Mouse (Mus musculus): ENCODE data around the gene Dst. TPM values are rescaled to one million over a fixed set of nuclear protein-coding genes. Genes with fewer than 3 reads are reported as not detected.
A peak's percentile ranks its signal among the peaks of the same experiment; 100 is the strongest.

Dst gene
- polyA plus RNA-seq, 1 experiment from 2014 or later = 15.0 TPM

- no peaks in the 10 kb centered on the region for H3K9me3 ChIP-seq
- H3K4me1 ChIP-seq = peaks cover 25% of the 10 kb centered on the region
- H3K4me3 ChIP-seq = no peak overlapping the region
- 89% methylated on average over 5 of the region's 5 CpGs for WGBS
- no peaks in the 10 kb centered on the region for H3K27me3 ChIP-seq (ENCODE audit: insufficient read depth, poor library complexity, severe bottlenecking)
- H3K27ac ChIP-seq = no peak overlapping the region
- no peak for DNase-seq (ENCODE audit: low spot score)
- no peaks in the 10 kb centered on the region for H3K36me3 ChIP-seq
Measured at GRCm38 (mm10) chr1:33996105-33996887, 88.3 kb downstream of the Dst start.

- Histone ChIP-seq H3K27ac (no peak overlapping the region), H3K27me3 (ENCODE audit: insufficient read depth, poor library complexity, severe bottlenecking) (no peaks in the 10 kb centered on the region), H3K9me3 (no peaks in the 10 kb centered on the region), H3K4me3 (no peak overlapping the region), H3K4me1 (peaks cover 26% of the 10 kb centered on the region), H3K36me3 (no peaks in the 10 kb centered on the region)
- no peak for DNase-seq (ENCODE audit: low spot score)
- WGBS = 91% methylated on average over 4 of the region's 4 CpGs
Measured at GRCm38 (mm10) chr1:34002321-34002720, 94.3 kb downstream of the Dst start.

- Histone ChIP-seq H3K36me3 (no peaks in the 10 kb centered on the region), H3K9me3 (no peaks in the 10 kb centered on the region), H3K4me1 (peaks cover 30% of the 10 kb centered on the region), H3K4me3 (no peak overlapping the region), H3K27me3 (ENCODE audit: insufficient read depth, poor library complexity, severe bottlenecking) (no peaks in the 10 kb centered on the region), H3K27ac (no peak overlapping the region)
- WGBS = 28% methylated on average over 9 of the region's 9 CpGs
- DNase-seq (ENCODE audit: low spot score) = no peak
Measured at GRCm38 (mm10) chr1:34002970-34003369, 94.9 kb downstream of the Dst start.

GRCm38 (mm10) chr1:34005238-34005725, 97.3 kb downstream of the Dst start:
- DNase-seq (ENCODE audit: low spot score) = no peak
- 8% methylated on average over 10 of the region's 10 CpGs for WGBS
- no peaks in the 10 kb centered on the region for H3K36me3 ChIP-seq
- H3K27ac ChIP-seq = peak overlapping the region; percentile 72
- H3K9me3 ChIP-seq = no peaks in the 10 kb centered on the region
- peaks cover 30% of the 10 kb centered on the region for H3K4me1 ChIP-seq
- peak overlapping the region; percentile 66 for H3K4me3 ChIP-seq
- H3K27me3 ChIP-seq (ENCODE audit: insufficient read depth, poor library complexity, severe bottlenecking) = no peaks in the 10 kb centered on the region

- 1% methylated on average over 29 of the region's 29 CpGs for WGBS
- peak overlapping the region; percentile 77 for H3K27ac ChIP-seq
- peaks cover 35% of the 10 kb centered on the region for H3K4me1 ChIP-seq
Measured at GRCm38 (mm10) chr1:34005726-34006638, 98.0 kb downstream of the Dst start.

GRCm38 (mm10) chr1:34006828-34007361, 98.9 kb downstream of the Dst start:
- whole genome bisulfite sequencing = 41% methylated on average over 5 of the region's 5 CpGs
- no peaks in the 10 kb centered on the region for H3K9me3 ChIP-seq
- no peak overlapping the region for H3K27ac ChIP-seq
- H3K4me1 ChIP-seq = peaks cover 43% of the 10 kb centered on the region
- peak overlapping the region; percentile 66; the same call in 1 of the 2 replicates for H3K4me3 ChIP-seq
- no peaks in the 10 kb centered on the region for H3K27me3 ChIP-seq (ENCODE audit: insufficient read depth, poor library complexity, severe bottlenecking)
- no peaks in the 10 kb centered on the region for H3K36me3 ChIP-seq
- no peak for DNase-seq (ENCODE audit: low spot score)

More at GRCm38 (mm10) chr1:34005726-34006638, 98.0 kb downstream of the Dst start:
- H3K4me3 ChIP-seq = peak overlapping the region; percentile 66
- no peaks in the 10 kb centered on the region for H3K9me3 ChIP-seq
- DNase-seq (ENCODE audit: low spot score) = no peak
- no peaks in the 10 kb centered on the region for H3K27me3 ChIP-seq (ENCODE audit: insufficient read depth, poor library complexity, severe bottlenecking)
- no peaks in the 10 kb centered on the region for H3K36me3 ChIP-seq

- no peaks in the 10 kb centered on the region for H3K9me3 ChIP-seq
- no peak for DNase-seq (ENCODE audit: low spot score)
- H3K4me3 ChIP-seq = no peak overlapping the region
- peaks cover 45% of the 10 kb centered on the region for H3K4me1 ChIP-seq
- H3K27ac ChIP-seq = no peak overlapping the region
- 49% methylated on average over 4 of the region's 4 CpGs for WGBS
- no peaks in the 10 kb centered on the region for H3K27me3 ChIP-seq (ENCODE audit: insufficient read depth, poor library complexity, severe bottlenecking)
- no peaks in the 10 kb centered on the region for H3K36me3 ChIP-seq
Measured at GRCm38 (mm10) chr1:34007379-34007778, 99.4 kb downstream of the Dst start.

- Histone ChIP-seq H3K27me3 (ENCODE audit: insufficient read depth, poor library complexity, severe bottlenecking) (no peaks in the 10 kb centered on the region), H3K36me3 (no peaks in the 10 kb centered on the region), H3K9me3 (no peaks in the 10 kb centered on the region), H3K27ac (peak overlapping the region; percentile 92), H3K4me1 (peaks cover 37% of the 10 kb centered on the region), H3K4me3 (peak overlapping the region; percentile 89)
- DNase-seq (ENCODE audit: low spot score) = no peak
- WGBS = under 1% methylated on average over 44 of the region's 47 CpGs
Measured at GRCm38 (mm10) chr1:34011051-34011677, 103.1 kb downstream of the Dst start.

GRCm38 (mm10) chr1:34011821-34012271, 103.8 kb downstream of the Dst start:
- Histone ChIP-seq H3K4me1 (peaks cover 31% of the 10 kb centered on the region), H3K27me3 (ENCODE audit: insufficient read depth, poor library complexity, severe bottlenecking) (no peaks in the 10 kb centered on the region), H3K36me3 (no peaks in the 10 kb centered on the region), H3K27ac (peak overlapping the region; percentile 92), H3K4me3 (peak overlapping the region; percentile 89), H3K9me3 (no peaks in the 10 kb centered on the region)
- no peak for DNase-seq (ENCODE audit: low spot score)
- 1% methylated on average over 16 of the region's 16 CpGs for WGBS

- DNase-seq (ENCODE audit: low spot score) = no peak
- Histone ChIP-seq H3K36me3 (no peaks in the 10 kb centered on the region), H3K27me3 (ENCODE audit: insufficient read depth, poor library complexity, severe bottlenecking) (no peaks in the 10 kb centered on the region), H3K4me3 (no peak overlapping the region), H3K27ac (no peak overlapping the region), H3K9me3 (no peaks in the 10 kb centered on the region), H3K4me1 (peaks cover 29% of the 10 kb centered on the region)
- 83% methylated on average over 5 of the region's 5 CpGs for WGBS
Measured at GRCm38 (mm10) chr1:34013490-34013889, 105.5 kb downstream of the Dst start.

GRCm38 (mm10) chr1:34016780-34017179, 108.8 kb downstream of the Dst start:
- no peak for DNase-seq (ENCODE audit: low spot score)

GRCm38 (mm10) chr1:34017323-34017722, 109.3 kb downstream of the Dst start:
- Histone ChIP-seq H3K27ac (no peak overlapping the region), H3K4me1 (peaks cover 36% of the 10 kb centered on the region), H3K27me3 (ENCODE audit: insufficient read depth, poor library complexity, severe bottlenecking) (no peaks in the 10 kb centered on the region), H3K36me3 (no peaks in the 10 kb centered on the region), H3K4me3 (no peak overlapping the region), H3K9me3 (no peaks in the 10 kb centered on the region)
- 90% methylated on average over 4 of the region's 4 CpGs for whole genome bisulfite sequencing
- no peak for DNase-seq (ENCODE audit: low spot score)

More at GRCm38 (mm10) chr1:34016780-34017179, 108.8 kb downstream of the Dst start:
- Histone ChIP-seq H3K9me3 (no peaks in the 10 kb centered on the region), H3K27me3 (ENCODE audit: insufficient read depth, poor library complexity, severe bottlenecking) (no peaks in the 10 kb centered on the region), H3K36me3 (no peaks in the 10 kb centered on the region), H3K27ac (no peak overlapping the region), H3K4me1 (peaks cover 35% of the 10 kb centered on the region), H3K4me3 (no peak overlapping the region)
- WGBS = 87% methylated on average over 15 of the region's 15 CpGs

Measured in heart, embryonic 10.5 days (tissue).